Mouse (Mus musculus) thymus, adult 2 months (tissue): ENCODE data around the gene Dbn1. TPM values are rescaled to one million over a fixed set of nuclear protein-coding genes. Genes with fewer than 3 reads are reported as not detected.

Experiments
- DNase-seq: peaks from one replicate; pipeline ENCODE4 v3.0.0; 2021
- H3K27ac ChIP-seq: fragments of 200-500 bp; 2 replicates; pipeline ENCODE4 v1.5.1; 2012; ENCODE audit warnings: low read length, control low read depth; ENCODE audit not compliant: control insufficient read depth, insufficient read depth
- H3K27me3 ChIP-seq: fragments of 200-500 bp; 2 replicates; pipeline ENCODE4 v1.6.1; 2012; ENCODE audit warnings: mild to moderate bottlenecking, low read length, moderate library complexity, mixed read lengths; ENCODE audit not compliant: control insufficient read depth, insufficient read depth
- H3K36me3 ChIP-seq: fragments of 200-500 bp; 2 replicates; pipeline ENCODE4 v1.6.1; 2012; ENCODE audit warnings: mild to moderate bottlenecking, low read length, moderate library complexity; ENCODE audit not compliant: control insufficient read depth, insufficient read depth
- H3K4me1 ChIP-seq: fragments of 200-500 bp; replicated peaks from 2 replicates; pipeline ENCODE4 v1.6.1; 2012; ENCODE audit warnings: low read length; ENCODE audit not compliant: control insufficient read depth, insufficient read depth
- H3K4me3 ChIP-seq: fragments of 200-500 bp; 2 replicates; pipeline ENCODE4 v1.5.1; 2012; ENCODE audit warnings: mild to moderate bottlenecking, low read length, control low read depth, moderate library complexity; ENCODE audit not compliant: control insufficient read depth, insufficient read depth
- CTCF ChIP-seq: fragments of 200-500 bp; IDR thresholded peaks from 2 replicates; pipeline ENCODE4 v1.5.1; 2012; ENCODE audit warnings: mild to moderate bottlenecking, control low read depth, low read length, moderate library complexity, borderline replicate concordance; ENCODE audit not compliant: control insufficient read depth, poor library complexity, insufficient read depth; ENCODE audit errors: extremely low read depth
- POLR2A ChIP-seq: fragments of 200-500 bp; IDR thresholded peaks from 2 replicates; pipeline ENCODE4 v1.6.1; 2012; ENCODE audit warnings: mild to moderate bottlenecking, low read length, control low read depth, moderate library complexity; ENCODE audit not compliant: control insufficient read depth, poor library complexity, insufficient read depth; ENCODE audit errors: extremely low read depth
- whole genome bisulfite sequencing: fragments of 180-500 bp; shearing (Covaris S2); methylation state at CpG from one replicate; pipeline ENCODE4 v1.1.7; 2018; 5-methylcytosine and 5-hydroxymethylcytosine counted together
- polyA plus RNA-seq: library from polyadenylated mRNA; depleted of rRNA; stranded (reverse); fragments of >200 nt; gene quantifications from 2 replicates; pipeline ENCODE4 v1.2.3, GENCODE M21; 2012

Gene Dbn1
- polyA plus RNA-seq, 1 experiment = 9.8 TPM

GRCm38 (mm10) chr13:55486916-55487577 lies 864 bp downstream of the Dbn1 start:
- no peak for TF ChIP-seq POLR2A
- no peak for TF ChIP-seq CTCF
- WGBS = 5% methylated on average over 29 of the region's 29 CpGs
- Histone ChIP-seq H3K27me3 (peaks cover 16% of the 10 kb centered on the region), H3K36me3 (no peaks in the 10 kb centered on the region), H3K4me1 (peaks cover 19% of the 10 kb centered on the region), H3K4me3 (peak overlapping the region; percentile 44), H3K27ac (no peak overlapping the region)
- no peak for DNase-seq

- Histone ChIP-seq H3K4me3 (no peak overlapping the region), H3K27me3 (peaks cover 16% of the 10 kb centered on the region), H3K36me3 (no peaks in the 10 kb centered on the region), H3K27ac (no peak overlapping the region), H3K4me1 (peaks cover 19% of the 10 kb centered on the region)
- no peak for TF ChIP-seq CTCF
- no peak for TF ChIP-seq POLR2A
- 78% methylated on average over 14 of the region's 14 CpGs for WGBS
- no peak for DNase-seq
Observed at GRCm38 (mm10) chr13:55486029-55486794, 1.7 kb downstream of the Dbn1 start.

- 13% methylated on average over 7 of the region's 7 CpGs for WGBS
- peaks cover 19% of the 10 kb centered on the region for H3K4me1 ChIP-seq
Observed at GRCm38 (mm10) chr13:55484520-55485088, 3.3 kb downstream of the Dbn1 start.

GRCm38 (mm10) chr13:55483593-55483992 lies 4.3 kb downstream of the Dbn1 start:
- Histone ChIP-seq H3K4me3 (no peak overlapping the region), H3K4me1 (peaks cover 28% of the 10 kb centered on the region), H3K27me3 (peaks cover 13% of the 10 kb centered on the region), H3K36me3 (no peaks in the 10 kb centered on the region), H3K27ac (no peak overlapping the region)
- WGBS = 51% methylated on average over 15 of the region's 15 CpGs
- no peak for DNase-seq
- TF ChIP-seq CTCF (no peak), POLR2A (no peak)

More at GRCm38 (mm10) chr13:55484520-55485088, 3.3 kb downstream of the Dbn1 start:
- no peak overlapping the region for H3K27ac ChIP-seq
- DNase-seq = peak; percentile 55
- H3K27me3 ChIP-seq = peaks cover 16% of the 10 kb centered on the region
- H3K4me3 ChIP-seq = no peak overlapping the region
- TF ChIP-seq CTCF (no peak), POLR2A (no peak)
- no peaks in the 10 kb centered on the region for H3K36me3 ChIP-seq

- no peak for DNase-seq
- Histone ChIP-seq H3K27me3 (peaks cover 10% of the 10 kb centered on the region), H3K4me1 (peaks cover 29% of the 10 kb centered on the region), H3K27ac (no peak overlapping the region), H3K4me3 (no peak overlapping the region), H3K36me3 (no peaks in the 10 kb centered on the region)
- 86% methylated on average over 9 of the region's 9 CpGs for WGBS
- TF ChIP-seq POLR2A = no peak
- no peak for TF ChIP-seq CTCF
Observed at GRCm38 (mm10) chr13:55483071-55483470, 4.8 kb downstream of the Dbn1 start.

DNA sequence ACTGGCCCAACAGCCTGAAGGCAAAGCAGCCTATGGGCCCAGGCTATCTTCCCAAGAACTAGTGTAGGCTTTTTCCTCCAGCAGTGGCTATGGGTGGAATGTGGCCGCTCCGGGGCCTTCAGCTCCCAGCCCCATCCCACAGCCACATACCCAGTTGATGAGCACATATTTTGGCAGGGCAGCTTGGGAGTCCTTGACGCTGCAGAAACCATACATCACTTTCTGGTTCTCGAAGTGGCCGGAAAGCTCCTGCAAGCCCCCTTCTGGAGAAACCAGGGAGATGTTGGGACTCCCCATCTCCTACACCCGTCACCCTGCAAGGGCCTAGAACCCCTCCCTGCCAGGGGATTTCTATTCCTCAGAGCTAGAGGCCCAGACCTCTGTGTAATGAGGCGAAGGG lies 5.4 kb downstream of the Dbn1 start:
- 95% methylated on average over 7 of the region's 7 CpGs for WGBS
- no peak for TF ChIP-seq POLR2A
- TF ChIP-seq CTCF = no peak
- no peaks in the 10 kb centered on the region for H3K36me3 ChIP-seq
- peaks cover 28% of the 10 kb centered on the region for H3K4me1 ChIP-seq
- no peak overlapping the region for H3K27ac ChIP-seq
- no peak overlapping the region for H3K4me3 ChIP-seq
- no peak for DNase-seq
- peaks cover 5% of the 10 kb centered on the region for H3K27me3 ChIP-seq
